Mouse (Mus musculus) liver, embryonic 16.5 days (tissue): ENCODE data around the gene Zbtb3. TPM values are rescaled to one million over a fixed set of nuclear protein-coding genes. Genes with fewer than 3 reads are reported as not detected.
"Not testable (repeated sequence)": the region's sequence is repeated elsewhere in the genome, so short reads cannot be mapped to it uniquely, and the experiment has no call there.

Experiments used
- ATAC-seq: fragments of 200-750 bp; cut with Nextera tagmentation; 2 replicates; pipeline ENCODE4 v1.8.0; 2017; ENCODE audit warnings: low read depth, mild to moderate bottlenecking, moderate number of reproducible peaks, moderate library complexity
- H3K27ac ChIP-seq: fragments of 300-500 bp; sonication (generic); 2 replicates; pipeline ENCODE4 v1.5.1; 2014; ENCODE audit warnings: mild to moderate bottlenecking, low read length
- H3K27me3 ChIP-seq: fragments of 300-500 bp; sonication (generic); 2 replicates; pipeline ENCODE4 v1.6.1; 2014; ENCODE audit warnings: low read depth, low read length, mixed read lengths; ENCODE audit not compliant: control insufficient read depth, insufficient read depth
- H3K36me3 ChIP-seq: fragments of 300-500 bp; sonication (generic); 2 replicates; pipeline ENCODE4 v1.6.1; 2014; ENCODE audit warnings: mild to moderate bottlenecking; ENCODE audit not compliant: control insufficient read depth, insufficient read depth
- H3K4me1 ChIP-seq: fragments of 300-500 bp; sonication (generic); 2 replicates; pipeline ENCODE4 v1.6.1; 2014; ENCODE audit warnings: low read depth, low read length, mixed read lengths; ENCODE audit not compliant: control insufficient read depth
- H3K4me2 ChIP-seq: fragments of 300-500 bp; sonication (generic); 2 replicates; pipeline ENCODE4 v1.6.1; 2014; ENCODE audit warnings: low read depth, low read length, mixed read lengths
- H3K4me3 ChIP-seq: fragments of 300-500 bp; sonication (generic); 2 replicates; pipeline ENCODE4 v1.5.1; 2014; ENCODE audit warnings: low read depth, mild to moderate bottlenecking, low read length
- H3K9ac ChIP-seq: fragments of 300-500 bp; sonication (generic); 2 replicates; pipeline ENCODE4 v1.6.1; 2014; ENCODE audit warnings: low read depth, low read length
- H3K9me3 ChIP-seq: fragments of 300-500 bp; sonication (generic); replicated peaks from 2 replicates; pipeline ENCODE4 v1.6.1; 2016; ENCODE audit warnings: low read length; ENCODE audit not compliant: control insufficient read depth
- WGBS: fragments of 180-500 bp; shearing (Covaris S2); extraction: QIAGEN DNeasy Blood & Tissue Kit; methylation state at CpG from one replicate; pipeline ENCODE4 v1.1.7; 2014; ENCODE audit not compliant: insufficient replicate concordance; 5-methylcytosine and 5-hydroxymethylcytosine counted together
- polyA plus RNA-seq: library from polyadenylated mRNA; unstranded; fragments of >200 nt; fragmentation: Nextera tagmentation; extraction: Ambion mirVana; gene quantifications from 2 replicates; pipeline ENCODE4 v1.2.1, GENCODE M21; 2015

Zbtb3 gene
- polyA plus RNA-seq, 1 experiment from 2014 or later, result 1.0 TPM

DNA sequence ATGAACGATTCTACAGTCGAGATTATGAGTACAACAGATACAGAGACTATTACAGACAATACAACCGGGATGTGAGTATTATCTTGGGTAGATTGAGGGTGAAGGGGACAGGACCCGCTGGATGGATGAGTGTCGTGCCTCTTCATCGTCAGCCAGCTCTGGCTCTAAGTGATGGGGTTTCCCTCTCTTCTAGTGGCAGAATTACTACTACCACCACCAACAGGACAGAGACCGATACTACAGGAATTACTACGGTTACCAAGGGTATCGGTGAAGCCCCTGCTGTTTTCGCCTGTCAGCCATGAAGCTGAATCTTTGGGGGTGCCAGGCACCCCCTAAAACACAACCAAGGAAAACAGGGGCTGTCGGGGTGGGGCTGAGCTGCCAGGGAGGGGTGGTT is 28.9 kb downstream of the Zbtb3 start:
- Histone ChIP-seq H3K4me2 (no peak overlapping the region), H3K4me1 (no peaks in the 10 kb centered on the region; the same call in 1 of the 2 replicates), H3K27ac (no peak overlapping the region), H3K4me3 (no peak overlapping the region), H3K27me3 (no peaks in the 10 kb centered on the region), H3K36me3 (peaks cover 89% of the 10 kb centered on the region), H3K9ac (no peak overlapping the region), H3K9me3 (no peaks in the 10 kb centered on the region)
- no peak for ATAC-seq
- WGBS, result 88% methylated on average over 11 of the region's 11 CpGs

- Histone ChIP-seq H3K4me2 (no peak overlapping the region), H3K4me3 (no peak overlapping the region), H3K27ac (peak overlapping the region; percentile 18; the same call in 1 of the 2 replicates), H3K4me1 (peaks cover 8% of the 10 kb centered on the region), H3K36me3 (peaks cover 72% of the 10 kb centered on the region), H3K27me3 (no peaks in the 10 kb centered on the region), H3K9ac (no peak overlapping the region), H3K9me3 (no peaks in the 10 kb centered on the region)
- 91% methylated on average over 4 of the region's 4 CpGs for WGBS
- ATAC-seq, result no peak
These were observed 30.6 kb downstream of the Zbtb3 start for GRCm38 (mm10) chr19:8832971-8833370.

DNA sequence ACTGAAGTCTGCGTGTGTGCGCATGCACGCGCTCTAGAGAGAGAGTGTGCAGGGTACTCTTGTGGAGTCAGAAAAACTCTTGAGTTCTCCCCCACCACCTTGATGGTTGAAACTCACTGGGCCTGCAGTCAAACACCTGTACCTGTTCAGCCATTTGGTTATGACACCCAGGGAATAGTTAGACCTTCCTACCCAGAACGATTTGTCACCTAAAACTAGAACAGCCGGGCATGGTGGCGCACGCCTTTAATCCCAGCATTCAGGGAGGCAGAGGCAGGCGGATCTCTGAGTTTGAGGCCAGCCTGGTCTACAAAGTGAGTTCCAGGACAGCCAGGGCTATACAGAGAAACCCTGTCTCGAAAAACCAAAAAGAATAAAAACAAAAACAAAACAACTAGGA is 34.0 kb downstream of the Zbtb3 start:
- Histone ChIP-seq H3K4me1 (peaks cover 29% of the 10 kb centered on the region), H3K36me3 (peaks cover 39% of the 10 kb centered on the region)
- H3K4me2 ChIP-seq, H3K27me3 ChIP-seq, H3K4me3 ChIP-seq, H3K9ac ChIP-seq, ATAC-seq, H3K9me3 ChIP-seq, H3K27ac ChIP-seq: not testable (repeated sequence)
- WGBS, result 95% methylated on average over 10 of the region's 10 CpGs

DNA sequence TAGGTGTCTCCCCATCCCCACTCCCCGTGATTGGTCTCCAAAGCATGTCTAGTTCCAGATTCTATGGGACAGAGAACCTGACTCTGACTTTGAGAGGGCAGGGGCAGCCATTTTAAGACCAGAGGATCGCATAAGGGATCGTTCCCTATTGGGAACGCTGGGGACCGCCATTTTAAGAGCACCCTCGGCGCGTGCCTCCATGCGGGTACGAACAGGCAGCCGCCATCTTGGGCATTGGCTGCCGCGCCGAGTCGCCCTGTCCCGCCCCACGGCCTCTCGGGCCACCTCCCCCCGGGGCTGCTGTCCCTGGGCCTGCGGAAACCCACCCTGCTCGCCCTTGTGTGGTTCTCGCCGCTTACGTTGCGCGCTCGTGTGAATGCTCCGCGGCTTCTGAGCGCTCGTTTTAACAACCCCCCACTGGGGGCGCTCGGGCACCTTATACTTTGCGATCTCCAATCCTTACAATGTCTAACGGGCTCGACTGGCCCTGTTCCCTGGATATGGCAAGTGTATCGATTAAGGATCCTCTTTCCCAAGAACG is 35.0 kb downstream of the Zbtb3 start, which contains the start of gene Bscl2:
TSS of gene Bscl2 (plus strand) at position 217 of the 541 bp plus-strand sequence.
- 1% methylated on average over 38 of the region's 38 CpGs for WGBS
- Histone ChIP-seq H3K9ac (peak within 1 kb of the TSS; percentile 90), H3K4me1 (peaks cover 29% of the 10 kb centered on the region), H3K36me3 (peaks cover 29% of the 10 kb centered on the region), H3K4me2 (peak within 1 kb of the TSS; percentile 75), H3K4me3 (peak within 1 kb of the TSS; percentile 80), H3K27ac (peak within 1 kb of the TSS; percentile 92), H3K9me3 (no peaks in the 10 kb centered on the region), H3K27me3 (no peaks in the 10 kb centered on the region)
- peak; percentile 68 for ATAC-seq

DNA sequence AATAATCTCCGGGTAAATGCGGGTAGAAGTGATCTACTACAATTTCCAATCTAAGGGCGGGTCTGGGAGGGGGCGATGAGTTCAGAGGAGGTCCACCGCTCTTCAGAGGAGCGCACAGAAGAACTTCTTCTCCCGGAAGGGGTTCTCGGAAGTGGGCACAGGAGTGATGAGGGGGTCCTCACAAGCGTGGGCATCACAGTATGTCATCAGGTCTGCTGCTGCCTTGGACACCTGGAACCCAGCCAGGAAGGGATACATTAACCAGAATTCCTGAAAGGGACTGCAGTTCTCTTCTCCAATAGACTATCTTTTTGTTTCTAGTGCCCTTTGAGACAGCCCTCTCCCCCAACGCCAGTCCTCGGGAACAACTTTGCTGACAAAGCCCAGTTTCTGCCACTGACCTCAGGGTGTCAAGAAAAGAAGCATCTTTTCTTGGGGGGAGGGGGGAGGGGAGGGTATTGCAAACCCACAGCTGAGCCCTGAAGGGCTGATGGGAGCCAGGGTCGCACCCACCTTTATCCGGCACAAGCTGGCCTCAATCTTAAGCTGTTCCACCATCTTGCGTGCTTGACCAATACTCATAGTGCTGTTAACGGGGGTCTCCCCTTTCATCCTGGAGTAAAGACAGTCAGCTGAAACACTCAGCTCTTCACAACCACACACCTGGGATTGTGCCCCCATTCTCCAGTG is 35.8 kb downstream of the Zbtb3 start:
- Histone ChIP-seq H3K4me1 (peaks cover 29% of the 10 kb centered on the region), H3K27me3 (no peaks in the 10 kb centered on the region), H3K36me3 (peaks cover 20% of the 10 kb centered on the region), H3K4me2 (peak overlapping the region; percentile 75), H3K27ac (peak overlapping the region; percentile 1; the same call in 1 of the 2 replicates), H3K9me3 (no peaks in the 10 kb centered on the region), H3K9ac (peak overlapping the region; percentile 90), H3K4me3 (peak overlapping the region; percentile 80)
- WGBS, result 19% methylated on average over 15 of the region's 15 CpGs
- peak; percentile 5; the same call in 1 of the 2 replicates for ATAC-seq

- ATAC-seq, result no peak
- H3K4me3 ChIP-seq, result peak within 1 kb of the TSS; percentile 80
- no peaks in the 10 kb centered on the region for H3K27me3 ChIP-seq
- H3K4me2 ChIP-seq, result peak within 1 kb of the TSS; percentile 75
- H3K9ac ChIP-seq, result peak within 1 kb of the TSS; percentile 90
- peaks cover 29% of the 10 kb centered on the region for H3K4me1 ChIP-seq
- H3K36me3 ChIP-seq, result peaks cover 9% of the 10 kb centered on the region
- 78% methylated on average over 11 of the region's 11 CpGs for WGBS
- no peaks in the 10 kb centered on the region for H3K9me3 ChIP-seq
- H3K27ac ChIP-seq, result 0 out of 2 replicates have a peak within 1 kb of the TSS, but pooled peaks have one; percentile 1
These were observed 37.0 kb downstream of the Zbtb3 start, which contains the start of gene Gng3 for GRCm38 (mm10) chr19:8839103-8839907. TSS of gene Gng3 (minus strand) at chr19:8839194.

DNA sequence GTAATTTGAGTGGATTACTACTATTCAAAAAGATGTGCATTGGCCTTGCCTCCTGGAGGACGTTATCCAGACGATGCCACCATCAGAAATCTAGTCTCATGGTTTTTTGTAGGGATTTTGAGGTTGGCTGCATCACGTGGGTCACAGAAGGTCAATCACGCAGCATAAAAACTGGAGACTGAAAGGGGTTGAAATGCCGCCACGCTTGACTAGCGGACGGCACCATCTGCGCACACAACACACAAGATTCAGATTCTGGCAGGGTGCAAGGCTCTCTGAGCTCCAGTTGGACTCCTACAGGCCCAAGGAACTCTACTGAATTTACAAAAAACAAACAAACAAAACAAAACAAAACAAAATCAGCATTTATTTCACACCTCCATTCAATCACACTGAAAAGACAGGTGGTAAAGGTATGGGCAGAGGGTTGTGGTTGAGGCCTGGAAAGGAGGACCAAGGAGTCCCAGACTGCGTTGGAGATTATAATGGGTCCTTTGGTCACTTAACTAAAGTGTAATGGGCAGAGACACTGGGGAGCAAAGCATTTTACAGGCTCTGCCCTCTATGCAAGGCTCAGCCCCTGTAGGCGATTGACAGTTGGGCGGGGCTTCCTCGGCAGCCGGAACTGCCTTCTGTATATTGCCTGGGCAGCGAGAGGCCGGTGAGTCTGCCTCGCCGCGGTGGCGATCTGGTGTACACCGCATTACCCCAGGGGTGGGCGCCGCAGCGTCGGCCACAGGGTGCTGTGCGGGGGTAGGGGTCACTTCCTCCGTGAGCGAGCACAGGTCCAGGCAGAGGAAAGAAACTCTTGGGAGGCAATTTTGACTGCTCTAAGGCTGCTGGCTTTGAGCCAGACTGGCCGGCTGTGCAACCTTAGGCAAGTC is 37.8 kb downstream of the Zbtb3 start:
- peak overlapping the region; percentile 74 for H3K9ac ChIP-seq
- peaks cover 2% of the 10 kb centered on the region; the same call in 1 of the 2 replicates for H3K36me3 ChIP-seq
- H3K4me3 ChIP-seq, result peak overlapping the region; percentile 67
- H3K4me1 ChIP-seq, result peaks cover 29% of the 10 kb centered on the region
- WGBS, result 26% methylated on average over 29 of the region's 29 CpGs
- H3K4me2 ChIP-seq, result peak overlapping the region; percentile 75
- no peaks in the 10 kb centered on the region for H3K9me3 ChIP-seq
- peak; percentile 73 for ATAC-seq
- H3K27me3 ChIP-seq, result no peaks in the 10 kb centered on the region
- peak overlapping the region; percentile 43; the same call in 1 of the 2 replicates for H3K27ac ChIP-seq

GRCm38 (mm10) chr19:8841012-8841411 is 38.7 kb downstream of the Zbtb3 start:
- H3K4me3 ChIP-seq, result peak overlapping the region; percentile 67

More at GRCm38 (mm10) chr19:8841012-8841411, 38.7 kb downstream of the Zbtb3 start:
- WGBS, result 82% methylated on average over 7 of the region's 7 CpGs
- Histone ChIP-seq H3K4me2 (peak overlapping the region; percentile 75), H3K36me3 (peaks cover 3% of the 10 kb centered on the region; the same call in 1 of the 2 replicates), H3K4me1 (peaks cover 29% of the 10 kb centered on the region), H3K9ac (no peak overlapping the region; the same call in 1 of the 2 replicates), H3K27ac (no peak overlapping the region), H3K9me3 (no peaks in the 10 kb centered on the region), H3K27me3 (no peaks in the 10 kb centered on the region)
- no peak for ATAC-seq
